Mouse (Mus musculus) limb, embryonic 14.5 days (tissue): ENCODE results near the gene Fam107b. TPM values are rescaled to one million over a fixed set of nuclear protein-coding genes. Genes with fewer than 3 reads are reported as not detected.

Experiments used
- ATAC-seq: fragments of 200-750 bp; cut with Nextera tagmentation; 2 replicates; pipeline ENCODE4 v1.8.0; 2017; ENCODE audit warnings: low read depth, moderate number of reproducible peaks, moderate TSS enrichment; ENCODE audit not compliant: low FRiP score
- DNase-seq: peaks from one replicate; pipeline ENCODE4 v3.0.0-alpha.2; 2015; ENCODE audit warnings: low spot score
- H3K27ac ChIP-seq: fragments of 300-500 bp; sonication (generic); replicated peaks from 2 replicates; pipeline ENCODE4 v1.5.1; 2014; ENCODE audit warnings: low read depth, mild to moderate bottlenecking, low read length, moderate library complexity, mixed read lengths
- H3K27me3 ChIP-seq: fragments of 300-500 bp; sonication (generic); 2 replicates; pipeline ENCODE4 v1.6.1; 2014; ENCODE audit warnings: low read length, mixed read lengths; ENCODE audit not compliant: control insufficient read depth, insufficient read depth
- H3K36me3 ChIP-seq: fragments of 300-500 bp; sonication (generic); 2 replicates; pipeline ENCODE4 v1.6.1; 2014; ENCODE audit warnings: mild to moderate bottlenecking, low read length, moderate library complexity, mixed read lengths; ENCODE audit not compliant: control insufficient read depth, insufficient read depth
- H3K4me1 ChIP-seq: fragments of 300-500 bp; sonication (generic); 2 replicates; pipeline ENCODE4 v1.6.1; 2014; ENCODE audit warnings: antibody characterized with exemption, low read length, mixed read lengths; ENCODE audit not compliant: control insufficient read depth, insufficient read depth
- H3K4me2 ChIP-seq: fragments of 300-500 bp; sonication (generic); replicated peaks from 2 replicates; pipeline ENCODE4 v1.6.1; 2014; ENCODE audit warnings: low read depth, mild to moderate bottlenecking, low read length, moderate library complexity; ENCODE audit not compliant: severe bottlenecking
- H3K4me3 ChIP-seq: fragments of 300-500 bp; sonication (generic); replicated peaks from 2 replicates; pipeline ENCODE4 v1.5.1; 2014; ENCODE audit warnings: low read length
- H3K9ac ChIP-seq: fragments of 300-500 bp; sonication (generic); 2 replicates; pipeline ENCODE4 v1.6.1; 2014; ENCODE audit warnings: mild to moderate bottlenecking, low read depth, low read length, moderate library complexity; ENCODE audit not compliant: severe bottlenecking
- H3K9me3 ChIP-seq: fragments of 300-500 bp; sonication (generic); 2 replicates; pipeline ENCODE4 v1.6.1; 2016; ENCODE audit warnings: low read length; ENCODE audit not compliant: control insufficient read depth
- POLR2A ChIP-seq: fragments of 200-500 bp; IDR thresholded peaks from 2 replicates; pipeline ENCODE4 v1.8.0; 2012; ENCODE audit warnings: inconsistent platforms, mild to moderate bottlenecking, moderate library complexity, borderline replicate concordance; ENCODE audit not compliant: insufficient read depth, insufficient read length; ENCODE audit errors: extremely low read depth
- WGBS: fragments of 180-500 bp; shearing (Covaris S2); extraction: QIAGEN DNeasy Blood & Tissue Kit; methylation state at CpG from one replicate; pipeline ENCODE4 v1.1.7; 2014; 5-methylcytosine and 5-hydroxymethylcytosine counted together
- polyA plus RNA-seq, 2 experiments: library from polyadenylated mRNA; depleted of rRNA in 1 of 2; stranded (reverse) in 1 of 2; unstranded in 1 of 2; fragments of >200 nt; fragmentation: Nextera tagmentation in 1 of 2; extraction: Ambion mirVana in 1 of 2; gene quantifications; 2 replicates each; pipeline versions ENCODE4 v1.2.1 to v1.2.3; 2012 to 2014

The Fam107b gene
- polyA plus RNA-seq, 2 experiments, result 26.1 to 43.6 TPM

DNA sequence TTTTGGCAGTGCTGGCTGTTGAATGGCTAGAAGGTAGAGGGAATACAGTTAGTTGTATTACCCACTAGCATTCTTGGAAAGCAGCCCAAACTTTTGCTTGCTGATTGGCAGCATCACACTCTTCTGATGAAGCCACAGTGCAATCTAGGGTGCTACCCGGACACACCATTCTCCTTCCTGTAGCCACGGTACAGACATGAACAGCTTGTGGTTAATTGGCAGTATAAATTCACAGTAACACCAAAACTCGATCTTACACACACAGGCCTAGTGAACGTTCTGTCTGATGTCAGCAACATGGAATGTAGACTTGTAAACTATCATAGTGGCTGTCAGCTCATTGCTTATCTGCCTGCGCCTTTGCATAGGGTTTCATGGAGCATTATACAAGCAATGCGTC is 193.8 kb downstream of the Fam107b start:
- no peaks in the 10 kb centered on the region for H3K27me3 ChIP-seq
- H3K27ac ChIP-seq, result no peak overlapping the region
- DNase-seq, result no peak
- ATAC-seq, result peak; percentile 32; the same call in 1 of the 2 replicates
- H3K36me3 ChIP-seq, result no peaks in the 10 kb centered on the region
- H3K4me2 ChIP-seq, result no peak overlapping the region
- peaks cover 25% of the 10 kb centered on the region for H3K4me1 ChIP-seq
- H3K4me3 ChIP-seq, result no peak overlapping the region
- H3K9me3 ChIP-seq, result no peaks in the 10 kb centered on the region
- TF ChIP-seq POLR2A, result no peak
- WGBS, result 35% methylated on average over 6 of the region's 6 CpGs
- no peak overlapping the region for H3K9ac ChIP-seq

DNA sequence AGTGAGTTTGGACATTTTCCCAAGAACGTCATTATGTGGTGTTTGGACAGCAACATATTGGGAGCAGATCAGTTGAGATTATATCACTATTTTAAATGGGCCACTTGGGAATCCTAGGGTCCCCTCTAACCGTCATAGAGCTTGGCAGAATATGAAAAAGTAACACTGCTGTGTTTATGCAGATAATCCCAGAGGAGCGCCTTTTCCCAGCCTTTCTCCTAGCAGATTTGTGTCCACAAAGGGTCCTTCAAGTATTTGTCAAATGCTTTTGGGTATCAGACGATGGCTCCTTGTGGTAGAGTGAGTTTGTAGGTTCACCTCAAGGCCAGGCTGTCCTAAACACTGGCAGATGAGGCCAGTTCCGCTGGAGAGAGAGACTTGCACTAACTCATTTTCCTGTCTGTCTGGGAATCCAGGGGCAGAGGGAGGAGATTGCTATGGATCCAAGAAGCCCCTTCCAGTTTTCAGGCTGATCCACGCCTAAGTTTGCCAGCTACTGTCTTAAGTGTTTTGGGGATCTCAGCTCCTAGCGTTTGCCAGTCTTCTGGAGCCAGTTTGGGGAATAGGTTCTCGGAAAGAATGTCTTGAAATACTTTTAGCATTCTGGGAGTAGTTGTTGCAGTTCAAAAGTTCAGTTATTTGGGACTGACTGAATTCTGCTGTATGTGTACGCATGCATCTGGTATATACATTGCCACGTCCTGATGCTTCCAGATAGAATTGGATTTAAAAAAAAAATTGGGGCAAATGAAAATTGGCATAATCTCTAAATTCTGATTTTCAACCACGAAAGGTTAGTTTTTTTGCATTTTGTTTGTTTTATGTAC is 195.9 kb downstream of the Fam107b start:
- peak; percentile 39 for ATAC-seq
- H3K27ac ChIP-seq, result peak overlapping the region; percentile 58; the same call in 1 of the 2 replicates

DNA sequence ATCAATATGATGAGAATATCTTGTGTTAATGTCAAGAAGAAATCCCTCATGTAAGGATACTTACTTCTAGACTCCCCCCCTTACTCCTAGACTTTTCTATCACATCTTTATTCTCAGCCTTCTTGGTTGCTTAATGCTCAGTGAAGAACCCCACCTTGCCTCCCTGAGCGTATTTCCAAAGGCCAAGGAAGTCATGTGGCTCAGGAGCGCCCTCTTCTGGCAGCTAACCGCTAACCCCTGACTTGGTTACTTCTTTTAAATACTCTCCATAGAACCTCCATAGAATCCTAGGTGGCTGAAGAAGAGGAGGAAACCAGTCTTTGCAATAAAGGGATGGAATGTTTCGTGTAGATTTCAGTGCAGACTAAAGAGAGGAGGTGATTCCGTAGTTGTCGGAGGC is 199.0 kb downstream of the Fam107b start:
- H3K4me3 ChIP-seq, result no peak overlapping the region
- no peaks in the 10 kb centered on the region for H3K9me3 ChIP-seq
- H3K36me3 ChIP-seq, result no peaks in the 10 kb centered on the region
- DNase-seq (peak; percentile 83), ATAC-seq (no peak)
- no peaks in the 10 kb centered on the region for H3K27me3 ChIP-seq
- H3K4me2 ChIP-seq, result no peak overlapping the region
- H3K9ac ChIP-seq, result no peak overlapping the region
- 32% methylated on average over 6 of the region's 6 CpGs for WGBS
- peaks cover 19% of the 10 kb centered on the region for H3K4me1 ChIP-seq
- H3K27ac ChIP-seq, result no peak overlapping the region
- no peak for TF ChIP-seq POLR2A

More for the DNA sequence above, 195.9 kb downstream of the Fam107b start:
- no peak overlapping the region for H3K9ac ChIP-seq
- H3K4me1 ChIP-seq, result peaks cover 25% of the 10 kb centered on the region
- peak; percentile 44 for DNase-seq
- no peak for TF ChIP-seq POLR2A
- no peak overlapping the region for H3K4me2 ChIP-seq
- no peaks in the 10 kb centered on the region for H3K27me3 ChIP-seq
- H3K4me3 ChIP-seq, result no peak overlapping the region
- H3K36me3 ChIP-seq, result no peaks in the 10 kb centered on the region
- H3K9me3 ChIP-seq, result no peaks in the 10 kb centered on the region
- WGBS, result 42% methylated on average over 11 of the region's 11 CpGs

DNA sequence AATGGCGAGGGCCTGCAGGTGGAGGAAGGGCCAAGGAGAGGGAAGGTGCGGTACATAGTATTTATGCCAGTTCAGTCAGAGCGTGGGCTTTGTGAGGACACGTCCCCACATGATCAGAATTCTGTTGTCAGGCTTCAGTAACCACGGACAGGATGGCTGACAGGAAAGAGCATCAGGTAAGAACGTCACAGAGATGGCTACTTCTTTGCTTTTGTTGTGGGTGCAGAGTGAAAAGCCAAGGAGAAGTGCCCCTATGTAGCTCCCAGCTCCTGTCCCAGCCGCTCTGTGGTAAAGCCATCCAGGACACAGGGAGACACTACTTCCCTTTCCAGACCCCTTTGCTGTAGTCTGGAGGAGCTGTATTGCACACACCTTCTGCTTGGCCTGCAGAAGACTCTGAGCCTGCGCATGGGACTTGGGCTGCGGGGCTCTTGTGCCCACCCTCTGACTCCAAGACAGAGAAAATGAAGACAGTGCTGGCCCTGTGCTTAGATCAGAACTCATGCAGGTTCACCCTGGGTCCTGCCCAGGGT is 199.6 kb downstream of the Fam107b start:
- Histone ChIP-seq H3K4me2 (no peak overlapping the region), H3K9ac (no peak overlapping the region), H3K4me1 (peaks cover 16% of the 10 kb centered on the region), H3K4me3 (no peak overlapping the region), H3K27me3 (no peaks in the 10 kb centered on the region), H3K9me3 (no peaks in the 10 kb centered on the region), H3K36me3 (no peaks in the 10 kb centered on the region), H3K27ac (no peak overlapping the region)
- DNase-seq, result no peak
- no peak for ATAC-seq
- WGBS, result 79% methylated on average over 9 of the region's 9 CpGs
- TF ChIP-seq POLR2A, result no peak

DNA sequence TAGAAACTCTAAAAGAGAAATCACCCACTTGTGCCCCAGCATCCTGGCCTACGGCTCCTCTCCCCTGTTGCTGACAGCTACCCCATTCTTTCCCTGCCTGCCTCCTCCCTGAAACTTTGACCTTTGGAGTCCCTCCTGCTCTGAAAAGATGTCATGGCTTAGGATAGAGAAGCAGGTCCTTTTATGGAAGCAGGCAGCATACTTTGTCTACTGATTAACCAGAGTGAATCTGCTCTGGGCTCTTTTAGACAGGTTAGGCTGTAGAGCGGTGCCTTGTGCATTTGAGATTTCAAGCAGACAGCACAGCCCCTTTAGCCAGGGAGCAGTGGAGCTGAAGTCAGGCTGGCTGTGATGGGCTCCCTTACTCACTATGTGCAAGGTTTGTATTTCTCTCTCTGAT is 200.1 kb downstream of the Fam107b start:
- Histone ChIP-seq H3K9me3 (no peaks in the 10 kb centered on the region), H3K9ac (no peak overlapping the region), H3K27ac (no peak overlapping the region), H3K4me2 (no peak overlapping the region), H3K4me1 (peaks cover 12% of the 10 kb centered on the region), H3K4me3 (no peak overlapping the region), H3K27me3 (no peaks in the 10 kb centered on the region), H3K36me3 (no peaks in the 10 kb centered on the region; the same call in 1 of the 2 replicates)
- no peak for TF ChIP-seq POLR2A
- DNase-seq (no peak), ATAC-seq (no peak)
- WGBS, result 83% methylated on average over 2 of the region's 2 CpGs
